Mouse (Mus musculus): ENCODE measurements around the gene Timp3. TPM values are rescaled to one million over a fixed set of nuclear protein-coding genes. Genes with fewer than 3 reads are reported as not detected.
"Not testable (repeated sequence)": the region's sequence is repeated elsewhere in the genome, so short reads cannot be mapped to it uniquely, and the experiment has no call there.

Timp3 gene
- polyA plus RNA-seq, 1 experiment from 2014 or later: 208 TPM

GRCm38 (mm10) chr10:86376392-86377185, 76.4 kb downstream of the Timp3 start:
- ATAC-seq (peak; percentile 67), DNase-seq (ENCODE audit: low spot score) (no peak)
- H3K4me2 ChIP-seq (replicated peaks; ENCODE audit: low read depth, low read length): no peak overlapping the region
- no peak overlapping the region for H3K9ac ChIP-seq (replicated peaks; ENCODE audit: low read depth)
- H3K4me3 ChIP-seq (ENCODE audit: low read depth, low read length): no peak overlapping the region
- H3K9me3 ChIP-seq (ENCODE audit: low read length): no peaks in the 10 kb centered on the region
- no peaks in the 10 kb centered on the region for H3K4me1 ChIP-seq (ENCODE audit: insufficient read depth, low read depth, low read length)
- no peaks in the 10 kb centered on the region for H3K36me3 ChIP-seq (ENCODE audit: insufficient read depth, low read length)
- 69% methylated on average over 8 of the region's 8 CpGs for WGBS
- H3K27ac ChIP-seq (ENCODE audit: low read length): no peak overlapping the region
- TF ChIP-seq CTCF (IDR thresholded peaks at IDR 0.05): no peak
- no peak for TF ChIP-seq EP300 (IDR thresholded peaks at IDR 0.05)
- no peaks in the 10 kb centered on the region for H3K27me3 ChIP-seq (replicated peaks; ENCODE audit: insufficient read depth, low read length)

- H3K4me1 ChIP-seq (ENCODE audit: insufficient read depth, low read depth, low read length); H3K27me3 ChIP-seq (replicated peaks; ENCODE audit: insufficient read depth, low read length); H3K4me3 ChIP-seq (ENCODE audit: low read depth, low read length); H3K4me2 ChIP-seq (replicated peaks; ENCODE audit: low read depth, low read length); H3K9me3 ChIP-seq (ENCODE audit: low read length); H3K9ac ChIP-seq (replicated peaks; ENCODE audit: low read depth); H3K36me3 ChIP-seq (ENCODE audit: insufficient read depth, low read length); H3K27ac ChIP-seq (ENCODE audit: low read length): not testable (repeated sequence)
- 58% methylated on average over 2 of the region's 2 CpGs for WGBS
- peak; percentile 77 for ATAC-seq
- peak; percentile 25; the same call in 1 of the 2 replicates for TF ChIP-seq EP300 (IDR thresholded peaks at IDR 0.05)
- peak; percentile 60 for DNase-seq (ENCODE audit: low spot score)
These were observed 78.6 kb downstream of the Timp3 start for GRCm38 (mm10) chr10:86378803-86379202.

DNA sequence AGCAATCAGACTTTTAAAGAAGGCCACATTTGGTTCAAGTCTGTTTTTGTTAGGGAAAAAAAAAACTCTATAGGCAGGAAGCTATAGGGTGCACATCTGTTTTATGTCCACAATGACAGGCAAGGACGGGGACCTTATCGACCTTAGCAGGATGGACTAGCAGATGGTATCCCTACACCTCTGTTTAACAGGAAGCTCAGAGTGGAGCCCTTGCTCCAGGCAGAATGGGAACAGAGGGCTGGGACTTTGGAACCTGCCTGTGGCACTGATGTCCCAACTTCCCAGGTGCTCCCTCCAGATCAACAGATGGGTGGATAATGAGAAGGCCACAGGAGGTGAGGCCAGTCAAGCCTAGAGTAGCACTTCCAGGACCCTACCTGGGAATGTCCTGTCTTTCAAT, 80.5 kb downstream of the Timp3 start:
- Histone ChIP-seq H3K27me3 (replicated peaks; ENCODE audit: insufficient read depth, low read length) (no peaks in the 10 kb centered on the region), H3K27ac (ENCODE audit: low read length) (no peak overlapping the region), H3K9me3 (ENCODE audit: low read length) (no peaks in the 10 kb centered on the region), H3K9ac (replicated peaks; ENCODE audit: low read depth) (no peak overlapping the region), H3K4me1 (ENCODE audit: insufficient read depth, low read depth, low read length) (no peaks in the 10 kb centered on the region), H3K36me3 (ENCODE audit: insufficient read depth, low read length) (no peaks in the 10 kb centered on the region), H3K4me2 (replicated peaks; ENCODE audit: low read depth, low read length) (no peak overlapping the region), H3K4me3 (ENCODE audit: low read depth, low read length) (no peak overlapping the region)
- WGBS: 48% methylated on average over 2 of the region's 2 CpGs
- ATAC-seq (no peak), DNase-seq (ENCODE audit: low spot score) (no peak)
- TF ChIP-seq EP300 (IDR thresholded peaks at IDR 0.05) (no peak), CTCF (IDR thresholded peaks at IDR 0.05) (no peak)

DNA sequence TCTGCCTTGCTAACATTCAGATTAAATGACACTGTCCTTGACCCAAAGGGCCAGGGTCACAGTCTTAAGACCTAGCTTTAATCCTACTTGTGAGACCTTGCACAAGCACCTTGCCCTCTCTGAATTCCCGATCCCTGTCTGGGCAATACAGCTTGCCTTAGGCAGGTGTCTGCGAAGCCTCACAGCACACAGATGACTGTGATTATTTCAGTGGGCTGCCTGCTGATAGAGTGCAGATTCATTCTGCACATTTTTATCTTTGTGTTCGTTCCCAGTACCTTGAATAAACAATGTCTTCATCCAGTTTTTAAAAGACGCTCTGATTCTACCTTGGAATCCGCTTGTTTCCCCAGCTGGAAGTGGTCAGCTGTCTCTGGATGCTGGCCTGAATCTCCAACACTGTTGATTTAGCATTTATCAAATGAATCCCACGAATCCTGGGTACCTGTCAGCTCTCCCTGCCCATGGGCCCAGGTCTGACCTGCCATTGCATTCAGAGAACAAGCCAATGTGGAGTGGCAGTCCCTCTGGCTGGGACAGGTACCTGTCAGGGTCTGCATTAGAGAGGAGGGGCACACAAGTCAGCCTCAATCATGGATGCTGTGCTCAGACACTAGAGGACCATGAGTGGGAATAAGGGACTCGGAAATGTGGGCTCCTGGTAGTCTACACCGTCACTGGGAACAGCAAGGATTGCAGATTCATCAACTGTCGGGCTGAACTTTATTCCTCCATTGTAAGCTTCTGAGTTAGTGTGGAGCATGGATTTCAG, 81.2 kb downstream of the Timp3 start:
- Histone ChIP-seq H3K4me1 (ENCODE audit: insufficient read depth, low read depth, low read length) (no peaks in the 10 kb centered on the region), H3K4me2 (replicated peaks; ENCODE audit: low read depth, low read length) (no peak overlapping the region), H3K4me3 (ENCODE audit: low read depth, low read length) (no peak overlapping the region), H3K9me3 (ENCODE audit: low read length) (no peaks in the 10 kb centered on the region), H3K9ac (replicated peaks; ENCODE audit: low read depth) (no peak overlapping the region), H3K27ac (ENCODE audit: low read length) (no peak overlapping the region), H3K36me3 (ENCODE audit: insufficient read depth, low read length) (no peaks in the 10 kb centered on the region), H3K27me3 (replicated peaks; ENCODE audit: insufficient read depth, low read length) (no peaks in the 10 kb centered on the region)
- no peak for TF ChIP-seq CTCF (IDR thresholded peaks at IDR 0.05)
- no peak for TF ChIP-seq EP300 (IDR thresholded peaks at IDR 0.05)
- no peak for DNase-seq (ENCODE audit: low spot score)
- WGBS: 60% methylated on average over 9 of the region's 9 CpGs
- ATAC-seq: no peak

DNA sequence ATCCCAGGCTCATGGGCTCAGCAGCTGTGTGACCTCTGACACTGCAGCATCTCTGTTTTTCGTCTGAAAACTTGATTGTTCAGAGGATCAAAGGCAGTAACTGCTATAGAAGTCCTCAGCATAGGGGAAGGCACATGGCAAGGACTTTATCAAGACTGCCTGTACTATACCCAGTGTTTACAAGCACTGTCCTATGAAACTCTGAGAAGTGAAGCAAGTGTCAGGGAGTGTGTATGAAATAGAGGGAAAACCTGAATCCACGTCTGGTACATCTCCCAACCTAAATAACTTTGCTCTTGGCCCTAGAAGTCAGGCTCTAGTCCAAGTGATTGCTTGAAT, 81.7 kb downstream of the Timp3 start:
- H3K27ac ChIP-seq (ENCODE audit: low read length): no peak overlapping the region
- H3K4me1 ChIP-seq (ENCODE audit: insufficient read depth, low read depth, low read length): no peaks in the 10 kb centered on the region
- ATAC-seq: no peak
- H3K4me3 ChIP-seq (ENCODE audit: low read depth, low read length): no peak overlapping the region
- TF ChIP-seq CTCF (IDR thresholded peaks at IDR 0.05): no peak
- TF ChIP-seq EP300 (IDR thresholded peaks at IDR 0.05): no peak
- 38% methylated on average over 2 of the region's 2 CpGs for WGBS
- H3K27me3 ChIP-seq (replicated peaks; ENCODE audit: insufficient read depth, low read length): no peaks in the 10 kb centered on the region
- DNase-seq (ENCODE audit: low spot score): no peak
- no peak overlapping the region for H3K4me2 ChIP-seq (replicated peaks; ENCODE audit: low read depth, low read length)
- H3K9ac ChIP-seq (replicated peaks; ENCODE audit: low read depth): no peak overlapping the region
- no peaks in the 10 kb centered on the region for H3K9me3 ChIP-seq (ENCODE audit: low read length)
- H3K36me3 ChIP-seq (ENCODE audit: insufficient read depth, low read length): no peaks in the 10 kb centered on the region

DNA sequence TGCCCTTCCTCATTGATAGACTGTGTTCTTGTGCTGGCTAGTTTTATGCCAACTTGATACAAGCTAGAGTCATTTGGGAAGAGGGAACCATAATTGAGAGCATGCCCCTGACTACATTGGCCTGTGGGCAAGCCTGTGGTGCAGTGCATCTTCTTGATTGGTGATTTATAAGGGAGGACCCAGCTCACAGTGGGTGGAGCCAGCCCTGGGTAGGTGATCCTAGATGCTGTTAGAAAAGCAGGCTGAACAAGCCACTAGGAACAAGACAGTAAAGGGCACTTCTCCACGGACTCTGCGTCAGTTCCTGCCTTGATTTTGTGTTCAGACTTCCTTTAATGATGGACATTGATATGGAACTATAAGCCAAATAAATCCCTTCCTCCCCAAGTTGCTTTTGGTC, 84.5 kb downstream of the Timp3 start:
- ATAC-seq: no peak
- Histone ChIP-seq H3K27me3 (replicated peaks; ENCODE audit: insufficient read depth, low read length) (no peaks in the 10 kb centered on the region), H3K4me1 (ENCODE audit: insufficient read depth, low read depth, low read length) (peaks cover 8% of the 10 kb centered on the region; the same call in 1 of the 2 replicates), H3K36me3 (ENCODE audit: insufficient read depth, low read length) (no peaks in the 10 kb centered on the region), H3K9ac (replicated peaks; ENCODE audit: low read depth) (no peak overlapping the region), H3K27ac (ENCODE audit: low read length) (no peak overlapping the region), H3K9me3 (ENCODE audit: low read length) (no peaks in the 10 kb centered on the region), H3K4me2 (replicated peaks; ENCODE audit: low read depth, low read length) (no peak overlapping the region), H3K4me3 (ENCODE audit: low read depth, low read length) (no peak overlapping the region)
- TF ChIP-seq CTCF (IDR thresholded peaks at IDR 0.05) (no peak), EP300 (IDR thresholded peaks at IDR 0.05) (no peak)
- DNase-seq (ENCODE audit: low spot score): no peak
- WGBS: 70% methylated on average over 2 of the region's 2 CpGs
